Mouse (Mus musculus): ENCODE results near the gene Dop1b. TPM values are rescaled to one million over a fixed set of nuclear protein-coding genes. Genes with fewer than 3 reads are reported as not detected.
"Not testable (repeated sequence)": the region's sequence is repeated elsewhere in the genome, so short reads cannot be mapped to it uniquely, and the experiment has no call there.

Dop1b gene
- total RNA-seq, 2 experiments from 2014 or later, result 98.2 to 104 TPM

- no peak for DNase-seq (ENCODE audit: low spot score in 2 of 2)
Observed at GRCm38 (mm10) chr16:93824799-93825198, 113.1 kb downstream of the Dop1b start.

DNA sequence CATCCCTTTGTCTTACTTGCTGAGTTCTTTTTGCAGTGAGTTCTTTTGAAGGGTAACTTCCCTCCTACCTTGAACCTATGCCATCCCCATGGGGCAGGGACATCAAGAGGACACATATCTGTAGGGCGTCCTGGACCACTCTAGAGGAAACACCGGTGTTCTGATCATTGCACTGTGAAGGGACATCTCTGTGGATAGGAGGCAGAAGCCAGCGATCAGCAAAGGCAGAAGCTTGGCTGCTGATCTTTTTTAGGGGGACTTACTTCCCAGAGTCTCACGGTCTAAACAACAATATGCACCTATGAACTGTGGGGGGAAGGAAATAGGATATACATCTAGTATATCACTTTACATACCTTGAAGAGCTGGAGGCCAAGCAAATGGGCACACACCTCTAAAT, 113.8 kb downstream of the Dop1b start:
- DNase-seq (ENCODE audit: low spot score in 2 of 2), result no peak

DNA sequence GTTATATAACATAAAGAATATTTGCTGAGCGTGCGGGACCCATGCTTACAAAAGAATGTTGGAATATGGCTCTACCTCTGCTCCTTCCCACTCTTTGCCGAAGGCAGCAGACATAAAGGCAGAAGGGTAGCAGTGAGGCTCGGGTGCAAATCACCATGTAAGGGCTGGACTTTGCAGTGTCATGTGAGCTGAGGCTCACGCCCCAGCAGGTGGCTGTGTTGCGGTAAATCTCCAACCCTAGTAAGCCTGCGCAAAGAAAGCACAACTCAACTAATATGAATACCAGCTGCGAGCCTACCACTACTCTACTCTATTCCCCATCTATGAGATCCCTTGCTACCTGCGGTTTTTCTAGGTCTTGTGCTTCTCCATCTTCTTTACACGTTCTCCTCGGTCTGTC, 114.3 kb downstream of the Dop1b start:
- DNase-seq (ENCODE audit: low spot score in 2 of 2), result no peak

GRCm38 (mm10) chr16:93826478-93826877, 114.8 kb downstream of the Dop1b start:
- DNase-seq (ENCODE audit: low spot score in 2 of 2), result not testable (repeated sequence)

DNA sequence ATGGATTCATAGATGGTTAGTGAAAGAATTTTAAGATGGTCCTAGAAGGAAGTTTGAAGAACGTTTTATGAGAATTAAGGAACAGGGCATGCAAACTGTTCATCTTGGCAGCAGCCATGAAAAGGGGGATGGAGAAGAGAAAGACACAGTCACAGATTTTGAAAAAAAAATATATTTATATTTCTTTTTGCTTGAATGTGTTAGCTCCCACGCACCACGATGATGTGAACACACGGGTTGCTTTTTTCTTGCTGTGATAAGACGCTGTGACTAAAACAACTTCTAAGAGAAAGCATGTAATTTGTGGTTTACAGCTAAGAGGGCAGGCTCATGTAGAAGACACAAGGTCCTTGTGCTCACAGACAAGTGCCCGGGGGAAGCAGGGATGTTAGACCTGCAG, 115.2 kb downstream of the Dop1b start:
- no peak for DNase-seq (ENCODE audit: low spot score in 2 of 2)

DNA sequence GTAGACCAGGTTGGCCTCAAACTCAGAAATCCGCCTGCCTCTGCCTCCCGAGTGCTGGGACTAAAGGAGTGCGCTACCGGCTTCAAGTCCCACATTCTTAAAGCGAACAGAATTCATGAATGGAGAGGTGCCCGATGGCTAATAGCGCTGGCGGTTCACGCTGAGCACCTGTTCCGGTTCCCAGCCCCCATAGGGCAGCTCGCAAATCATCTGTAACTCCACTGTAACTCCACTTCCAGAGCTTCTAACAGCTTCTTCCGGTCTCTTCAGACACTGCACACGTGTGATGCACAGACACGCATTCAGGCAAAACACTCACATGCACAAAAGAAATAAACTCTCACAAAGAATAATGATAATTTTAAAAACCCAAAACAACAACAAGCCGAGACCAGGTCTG, 117.8 kb downstream of the Dop1b start:
- DNase-seq (ENCODE audit: low spot score in 2 of 2), result no peak

- no peak for DNase-seq (ENCODE audit: low spot score in 2 of 2)
Observed at GRCm38 (mm10) chr16:93830071-93830470, 118.4 kb downstream of the Dop1b start.

- no peak for DNase-seq (ENCODE audit: low spot score in 2 of 2)
Observed at GRCm38 (mm10) chr16:93830916-93831315, 119.2 kb downstream of the Dop1b start.

- peak; percentile 99 for DNase-seq (ENCODE audit: low spot score in 2 of 2)
Observed at GRCm38 (mm10) chr16:93831627-93832395, 120.1 kb downstream of the Dop1b start, which contains the start of gene Morc3. Gene Morc3, plus strand, starts transcription at chr16:93832121.

DNA sequence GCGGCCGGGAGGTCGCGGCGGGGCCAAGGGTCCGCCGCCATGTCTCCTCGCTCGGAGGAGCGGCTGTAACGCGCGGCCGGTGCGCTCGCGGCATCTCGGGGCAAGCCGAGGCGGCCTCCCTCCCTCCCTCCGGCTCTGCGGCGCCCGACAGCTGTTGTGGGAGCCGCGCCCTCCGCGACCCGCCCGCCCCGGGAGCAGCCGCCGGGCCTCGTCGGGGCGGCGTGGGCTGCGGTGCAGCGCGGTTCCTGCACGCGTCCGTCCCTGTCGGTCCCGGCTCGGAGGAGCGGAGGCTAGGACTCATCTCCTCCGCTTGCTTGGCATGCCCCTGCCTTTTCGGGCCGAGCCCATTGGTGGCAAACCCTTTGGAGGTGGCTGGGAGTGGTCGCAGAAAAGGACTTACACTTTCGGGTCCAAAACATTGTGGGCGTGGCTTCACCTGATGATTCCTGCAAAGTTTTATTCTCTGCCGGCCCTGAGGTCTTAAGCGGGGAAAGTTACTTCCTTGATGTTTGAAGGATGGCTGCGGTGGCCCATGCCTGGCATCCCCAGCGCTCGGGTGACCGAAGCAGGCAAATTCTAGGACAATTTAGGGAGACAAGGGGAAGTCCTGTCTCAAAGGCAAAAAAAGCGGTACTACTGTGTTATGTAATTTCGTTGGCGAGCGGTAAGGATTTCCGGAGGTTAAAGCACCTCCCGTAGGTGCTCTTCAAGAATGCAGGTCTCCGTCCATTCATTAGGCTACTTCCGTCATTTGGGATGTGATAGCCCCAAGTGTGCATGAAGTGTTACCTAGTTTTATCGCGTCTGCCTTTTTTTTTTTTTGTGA, 121.0 kb downstream of the Dop1b start:
- DNase-seq (ENCODE audit: low spot score in 2 of 2), result peak in 1 of 2 experiments; percentile 50

- DNase-seq (ENCODE audit: low spot score in 2 of 2), result no peak
Observed at GRCm38 (mm10) chr16:93833551-93833950, 121.8 kb downstream of the Dop1b start.

DNA sequence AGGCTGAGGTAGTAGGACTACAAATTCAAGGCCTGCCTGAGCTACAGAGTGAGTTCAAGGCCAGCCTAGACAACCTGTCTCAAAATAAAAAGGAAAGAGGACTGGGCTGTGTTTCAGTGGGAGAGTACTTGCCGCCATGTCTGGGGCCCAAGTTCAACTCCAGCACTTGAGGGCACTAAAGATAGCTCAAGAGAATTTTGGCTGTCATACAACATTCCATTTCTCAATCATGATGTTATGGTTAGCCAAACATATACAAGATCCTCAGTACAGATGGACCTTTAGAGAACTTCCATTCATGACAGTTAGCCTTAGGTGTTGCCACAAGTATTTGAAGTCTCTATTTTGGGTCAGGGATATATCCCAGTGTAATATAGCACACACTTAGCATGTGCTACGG, 122.4 kb downstream of the Dop1b start:
- no peak for DNase-seq (ENCODE audit: low spot score in 2 of 2)

DNA sequence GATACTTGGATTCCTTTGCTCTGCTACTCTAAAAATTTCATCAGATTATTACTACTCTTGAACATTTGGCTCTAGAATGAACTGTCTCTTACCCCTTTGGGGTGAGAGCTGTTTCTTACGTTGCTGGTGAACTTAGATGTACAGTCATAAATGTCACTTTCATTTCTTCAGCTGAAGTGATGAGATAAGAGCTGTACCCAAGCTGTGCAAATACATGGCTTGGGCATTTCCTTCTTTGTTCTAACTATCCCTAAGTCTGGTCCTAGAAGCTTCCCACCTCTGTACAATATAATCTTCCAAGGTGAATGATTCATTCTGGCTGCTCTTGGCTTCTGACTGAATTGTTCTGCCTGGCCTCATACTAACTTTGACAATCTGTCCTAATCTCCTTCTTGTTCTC, 127.3 kb downstream of the Dop1b start:
- no peak for DNase-seq (ENCODE audit: low spot score in 2 of 2)

DNA sequence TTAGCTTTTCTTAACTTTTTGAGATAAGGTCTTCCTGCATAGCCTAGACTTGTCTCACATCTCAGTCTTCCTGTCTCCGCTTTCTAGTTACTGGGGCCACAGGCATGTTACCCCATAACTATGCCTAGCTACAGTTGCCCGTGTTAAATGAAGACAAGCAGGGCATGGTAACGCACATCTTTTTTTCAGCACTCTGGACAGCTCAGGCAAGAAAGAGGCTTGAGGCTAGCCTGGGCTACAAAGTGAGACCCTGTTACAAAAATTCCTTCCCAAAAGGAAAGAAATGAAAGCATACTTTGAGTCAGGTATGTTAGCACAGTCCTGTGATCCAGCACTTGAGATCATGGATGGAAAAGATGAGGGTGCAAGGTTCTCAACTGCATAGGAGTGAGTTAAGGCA, 138.8 kb downstream of the Dop1b start:
- no peak for DNase-seq (ENCODE audit: low spot score in 2 of 2)

- DNase-seq (ENCODE audit: low spot score in 2 of 2), result no peak
Observed at GRCm38 (mm10) chr16:93859967-93860366, 148.3 kb downstream of the Dop1b start.

Other genes with a start within 250 kb of the Dop1b start
- 10 to 100 TPM in 1 of 2 experiments, 1 to 10 TPM in 1; 9.5 to 10.7 TPM for gene Setd4, start 107.8 kb upstream of the Dop1b start, total RNA-seq (2021)
- 10 to 100 TPM; 59.4 to 63.7 TPM for gene Cbr1, start 106.1 kb upstream of the Dop1b start, total RNA-seq (2021)
- 1 to 10 TPM; 1.9 to 2.0 TPM for gene Gm5678, start 83.8 kb upstream of the Dop1b start, total RNA-seq (2021)
- gene Cbr3, start 28.7 kb upstream of the Dop1b start, total RNA-seq (2021), result 10 to 100 TPM; 10.7 to 14.1 TPM
- 10 to 100 TPM; 32.1 to 36.1 TPM for gene Morc3, start 120.2 kb downstream of the Dop1b start, total RNA-seq (2021)
- 1 to 10 TPM; 1.3 to 2.0 TPM for gene Chaf1b, start 172.0 kb downstream of the Dop1b start, total RNA-seq (2021)

All from layer of hippocampus, postnatal 14 days (tissue).